Mouse (Mus musculus) midbrain, embryonic 10.5 days (tissue): Measurements from ENCODE around the gene Zxdb. TPM values are rescaled to one million over a fixed set of nuclear protein-coding genes. Genes with fewer than 3 reads are reported as not detected.

Experiments used
- polyA plus RNA-seq: library from polyadenylated mRNA; unstranded; fragments of >200 nt; fragmentation: Nextera tagmentation; extraction: Ambion mirVana; gene quantifications from 2 replicates; pipeline ENCODE4 v1.2.1, GENCODE M21; 2016

The Zxdb gene
- polyA plus RNA-seq, 1 experiment from 2014 or later: 0.83 TPM

Other genes starting within 250 kb of the Zxdb start
- 567 and 665 TPM in 2 replicates for gene Maged1, start 182.4 kb upstream of the Zxdb start, polyA plus RNA-seq
- 11.0 and 12.0 TPM in 2 replicates for gene Gspt2, start 88.5 kb upstream of the Zxdb start, polyA plus RNA-seq